Mouse (Mus musculus) hindbrain, embryonic 12.5 days (tissue): ENCODE results near the gene Xrcc1. TPM values are rescaled to one million over a fixed set of nuclear protein-coding genes. Genes with fewer than 3 reads are reported as not detected.

Source experiments
- ATAC-seq: fragments of 200-750 bp; cut with Nextera tagmentation; 2 replicates; pipeline ENCODE4 v1.8.0; 2017; ENCODE audit warnings: moderate TSS enrichment; ENCODE audit not compliant: low FRiP score
- H3K27ac ChIP-seq: fragments of 300-500 bp; sonication (generic); 2 replicates; pipeline ENCODE4 v1.5.1; 2016; ENCODE audit warnings: mild to moderate bottlenecking
- H3K27me3 ChIP-seq: fragments of 300-500 bp; sonication (generic); 2 replicates; pipeline ENCODE4 v1.6.1; 2016; ENCODE audit warnings: mild to moderate bottlenecking
- H3K36me3 ChIP-seq: fragments of 300-500 bp; sonication (generic); 2 replicates; pipeline ENCODE4 v1.6.1; 2016; ENCODE audit warnings: mild to moderate bottlenecking
- H3K4me1 ChIP-seq: fragments of 300-500 bp; sonication (generic); 2 replicates; pipeline ENCODE4 v1.6.1; 2016
- H3K4me2 ChIP-seq: fragments of 300-500 bp; sonication (generic); replicated peaks from 2 replicates; pipeline ENCODE4 v1.6.1; 2016; ENCODE audit warnings: mild to moderate bottlenecking
- H3K4me3 ChIP-seq: fragments of 300-500 bp; sonication (generic); 2 replicates; pipeline ENCODE4 v1.5.1; 2016; ENCODE audit warnings: mild to moderate bottlenecking
- H3K9ac ChIP-seq: fragments of 300-500 bp; sonication (generic); 2 replicates; pipeline ENCODE4 v1.6.1; 2016; ENCODE audit warnings: mild to moderate bottlenecking, moderate library complexity
- H3K9me3 ChIP-seq: fragments of 300-500 bp; sonication (generic); replicated peaks from 2 replicates; pipeline ENCODE4 v1.6.1; 2016; ENCODE audit warnings: mild to moderate bottlenecking
- WGBS: fragments of 180-500 bp; shearing (Covaris S2); methylation state at CpG from one replicate; pipeline ENCODE4 v1.1.7; 2016; 5-methylcytosine and 5-hydroxymethylcytosine counted together
- polyA plus RNA-seq: library from polyadenylated mRNA; unstranded; fragments of >200 nt; fragmentation: Nextera tagmentation; extraction: Ambion mirVana; gene quantifications from 2 replicates; pipeline ENCODE4 v1.2.1, GENCODE M21; 2016

Xrcc1 gene
- polyA plus RNA-seq, 1 experiment from 2014 or later: 87.9 TPM

DNA sequence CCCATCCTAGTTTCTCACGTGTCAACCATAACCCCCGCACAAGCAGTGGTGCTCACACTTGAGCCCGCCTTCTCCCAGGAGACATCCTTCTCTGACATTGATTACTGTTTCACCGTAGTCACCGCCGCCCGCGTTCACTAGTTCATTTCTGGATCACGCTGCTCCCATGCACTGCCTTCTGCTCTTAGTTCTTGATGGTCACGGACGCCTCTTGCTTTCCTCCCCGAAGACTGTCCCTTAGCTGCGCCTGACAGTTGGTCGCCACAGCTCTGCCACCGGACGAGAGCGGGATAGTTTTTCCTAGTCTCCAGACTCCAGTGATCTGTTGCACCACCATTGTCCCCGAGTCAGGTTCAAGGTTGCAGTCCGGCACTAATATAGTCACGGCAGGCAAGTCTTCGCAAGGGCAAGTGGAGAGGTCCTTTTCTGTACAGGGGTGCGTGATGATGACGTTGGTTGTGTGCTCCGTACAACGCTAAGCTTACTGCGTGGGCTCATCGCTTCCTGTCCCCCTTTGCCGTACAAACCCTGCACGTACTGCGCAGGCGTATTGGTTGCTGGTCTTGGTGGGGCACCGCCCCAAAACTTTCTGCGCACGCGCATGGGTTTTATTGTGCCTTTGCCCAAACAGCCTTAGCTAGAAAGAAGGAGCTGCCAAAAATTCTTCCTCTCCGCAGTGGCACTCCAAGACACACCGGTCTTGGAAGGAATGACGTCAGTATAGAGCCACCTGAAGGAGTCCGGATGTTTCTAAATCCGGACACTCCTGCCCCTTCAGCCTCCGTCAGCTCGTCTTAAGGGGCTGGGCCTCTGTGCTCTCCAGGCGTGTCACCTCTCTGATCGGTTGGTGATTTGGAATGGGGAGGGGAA is 15.8 kb upstream of the Xrcc1 start, which contains the start of gene Irgq:
Gene Irgq (plus strand): TSS at position 628 of the 870 bp plus-strand sequence.
- Histone ChIP-seq H3K36me3 (peaks cover 24% of the 10 kb centered on the region), H3K27me3 (peaks cover 19% of the 10 kb centered on the region), H3K9me3 (no peaks in the 10 kb centered on the region), H3K4me1 (peaks cover 40% of the 10 kb centered on the region), H3K4me2 (peak within 1 kb of the TSS; percentile 91), H3K4me3 (peak within 1 kb of the TSS; percentile 71), H3K9ac (peak within 1 kb of the TSS; percentile 93), H3K27ac (peak within 1 kb of the TSS; percentile 88)
- under 1% methylated on average over 44 of the region's 44 CpGs for WGBS
- peak; percentile 93 for ATAC-seq

DNA sequence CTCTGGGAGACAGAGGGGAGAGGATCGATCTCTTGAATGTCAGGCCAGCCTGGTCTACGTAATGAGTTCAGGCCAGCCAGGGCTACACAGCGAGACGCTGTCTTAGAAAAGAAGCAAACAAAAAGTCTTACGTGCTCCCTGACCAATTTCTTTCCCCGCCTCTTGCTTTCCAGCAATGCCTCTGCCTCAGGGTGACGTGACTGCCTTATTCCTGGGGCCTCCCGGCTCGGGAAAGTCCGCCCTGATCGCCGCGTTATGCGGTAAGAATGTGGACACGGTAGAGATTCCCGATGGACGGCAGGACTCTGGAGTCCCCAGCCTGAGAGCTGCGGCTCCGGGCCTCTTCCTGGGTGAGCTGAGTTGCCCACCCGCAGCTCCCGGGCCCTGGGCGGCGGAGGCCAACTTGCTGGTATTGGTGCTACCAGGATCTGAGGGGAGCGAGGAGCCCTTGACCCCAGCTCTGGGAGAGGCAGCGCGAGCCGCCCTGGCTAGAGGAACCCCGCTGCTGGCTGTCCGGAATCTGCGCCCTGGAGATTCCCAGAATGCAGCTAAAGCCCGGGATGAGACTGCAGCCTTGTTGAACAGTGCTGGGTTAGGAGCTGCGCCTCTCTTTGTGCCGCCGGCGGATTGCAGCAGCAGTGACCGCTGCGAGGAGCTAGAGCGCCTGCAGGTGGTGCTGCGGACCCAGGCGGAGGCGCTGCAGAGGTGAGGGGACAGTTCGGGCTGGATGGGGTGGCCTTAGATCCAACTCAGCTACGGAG is 14.7 kb upstream of the Xrcc1 start:
- H3K27ac ChIP-seq: peak overlapping the region; percentile 88
- no peaks in the 10 kb centered on the region for H3K9me3 ChIP-seq
- H3K36me3 ChIP-seq: peaks cover 35% of the 10 kb centered on the region
- peak overlapping the region; percentile 93 for H3K9ac ChIP-seq
- H3K4me1 ChIP-seq: peaks cover 40% of the 10 kb centered on the region
- H3K4me2 ChIP-seq: peak overlapping the region; percentile 91
- peak; percentile 71 for ATAC-seq
- peaks cover 19% of the 10 kb centered on the region for H3K27me3 ChIP-seq
- H3K4me3 ChIP-seq: peak overlapping the region; percentile 71
- WGBS: under 1% methylated on average over 43 of the region's 43 CpGs

DNA sequence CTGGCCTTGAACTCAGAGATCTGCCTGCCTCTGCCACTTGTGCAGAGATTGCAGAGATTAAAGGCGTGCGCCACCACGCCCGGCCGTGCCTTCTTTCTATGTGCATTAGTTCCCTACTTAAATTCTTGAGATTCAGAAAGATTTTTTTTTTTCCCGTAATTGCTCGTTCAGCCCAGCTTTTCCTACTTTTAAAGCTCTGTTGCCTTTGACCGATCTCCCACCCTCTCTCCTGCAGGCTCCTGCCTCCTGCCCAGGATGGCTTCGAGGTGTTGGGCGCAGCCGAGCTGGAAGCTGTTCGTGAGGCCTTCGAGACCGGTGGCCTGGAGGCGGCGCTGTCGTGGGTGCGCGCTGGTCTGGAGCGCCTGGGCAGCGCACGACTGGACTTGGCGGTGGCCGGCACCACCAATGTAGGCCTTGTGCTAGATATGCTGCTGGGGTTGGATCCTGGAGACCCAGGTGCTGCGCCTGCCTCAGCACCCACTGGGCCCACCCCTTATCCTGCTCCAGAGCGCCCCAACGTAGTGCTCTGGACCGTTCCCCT is 13.0 kb upstream of the Xrcc1 start:
- Histone ChIP-seq H3K9me3 (no peaks in the 10 kb centered on the region), H3K4me1 (peaks cover 41% of the 10 kb centered on the region), H3K4me2 (0 out of 2 replicates have a peak overlapping the region, but pooled peaks have one; percentile 35), H3K36me3 (peaks cover 38% of the 10 kb centered on the region), H3K4me3 (peak overlapping the region; percentile 9; the same call in 1 of the 2 replicates), H3K27ac (no peak overlapping the region), H3K27me3 (peaks cover 19% of the 10 kb centered on the region), H3K9ac (peak overlapping the region; percentile 47; the same call in 1 of the 2 replicates)
- WGBS: 66% methylated on average over 28 of the region's 28 CpGs
- ATAC-seq: no peak

DNA sequence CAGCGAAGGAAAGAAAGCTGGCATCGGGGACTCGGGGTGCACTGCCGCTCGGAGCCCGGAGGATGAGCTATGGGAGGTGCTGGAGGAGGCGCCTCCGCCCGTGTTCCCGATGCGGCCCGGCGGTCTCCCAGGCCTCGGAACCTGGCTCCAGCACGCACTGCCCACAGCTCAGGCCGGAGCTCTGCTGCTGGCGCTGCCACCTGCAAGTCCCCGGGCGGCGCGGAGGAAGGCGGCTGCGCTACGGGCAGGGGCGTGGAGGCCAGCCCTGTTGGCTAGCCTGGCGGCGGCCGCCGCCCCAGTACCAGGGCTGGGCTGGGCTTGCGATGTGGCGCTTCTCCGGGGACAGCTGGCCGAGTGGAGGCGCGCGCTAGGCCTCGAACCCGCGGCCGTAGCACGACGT is 12.3 kb upstream of the Xrcc1 start:
- Histone ChIP-seq H3K36me3 (peaks cover 38% of the 10 kb centered on the region), H3K4me2 (peak overlapping the region; percentile 35), H3K27me3 (peaks cover 19% of the 10 kb centered on the region), H3K9ac (peak overlapping the region; percentile 47; the same call in 1 of the 2 replicates), H3K9me3 (peaks cover 2% of the 10 kb centered on the region; the same call in 1 of the 2 replicates), H3K4me3 (peak overlapping the region; percentile 9), H3K27ac (no peak overlapping the region), H3K4me1 (peaks cover 43% of the 10 kb centered on the region)
- WGBS: 20% methylated on average over 42 of the region's 42 CpGs
- no peak for ATAC-seq

DNA sequence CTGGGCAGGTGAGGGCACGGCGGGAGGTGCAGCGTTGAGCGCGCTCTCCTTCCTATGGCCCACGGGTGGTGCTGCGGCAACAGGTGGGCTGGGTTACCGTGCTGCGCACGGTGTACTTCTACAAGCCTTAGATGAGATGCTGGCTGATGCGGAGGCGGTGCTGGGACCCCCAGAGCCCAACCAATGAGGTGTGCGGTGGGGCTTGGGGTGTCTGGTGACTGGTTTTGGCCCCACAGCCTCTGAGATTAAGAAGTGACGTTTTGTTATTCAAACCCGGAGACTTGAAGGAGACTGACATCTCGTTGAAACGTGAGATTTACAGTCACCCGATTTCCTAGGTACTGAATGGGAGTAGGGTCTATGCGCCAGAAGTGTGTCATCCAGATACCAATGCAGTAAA is 11.8 kb upstream of the Xrcc1 start:
- Histone ChIP-seq H3K36me3 (peaks cover 38% of the 10 kb centered on the region), H3K9me3 (peaks cover 3% of the 10 kb centered on the region; the same call in 1 of the 2 replicates), H3K4me2 (peak overlapping the region; percentile 35), H3K27ac (no peak overlapping the region), H3K27me3 (peaks cover 19% of the 10 kb centered on the region), H3K4me1 (peaks cover 41% of the 10 kb centered on the region), H3K9ac (no peak overlapping the region), H3K4me3 (peak overlapping the region; percentile 9)
- no peak for ATAC-seq
- 31% methylated on average over 19 of the region's 19 CpGs for WGBS

DNA sequence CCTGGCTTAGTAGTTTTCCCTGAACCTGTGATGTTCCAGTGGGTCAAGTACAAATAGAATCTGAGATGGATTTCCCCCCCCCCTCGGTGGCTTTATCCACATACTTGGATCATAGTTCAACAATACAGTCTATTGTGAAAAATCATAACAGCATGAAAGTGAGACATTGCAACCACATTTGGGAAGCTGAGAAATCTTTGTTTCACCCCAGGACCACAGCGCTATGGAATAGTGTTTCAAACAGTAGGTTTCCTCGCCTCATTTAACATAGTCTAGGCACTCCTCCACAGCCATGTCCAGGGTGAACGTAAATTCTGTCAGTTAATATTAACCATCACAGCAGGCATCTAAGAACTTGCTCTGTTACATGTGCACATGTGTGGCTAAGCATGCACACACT is 9.0 kb upstream of the Xrcc1 start:
- Histone ChIP-seq H3K27ac (no peak overlapping the region), H3K9me3 (peaks cover 3% of the 10 kb centered on the region; the same call in 1 of the 2 replicates), H3K9ac (no peak overlapping the region), H3K27me3 (peaks cover 19% of the 10 kb centered on the region), H3K36me3 (peaks cover 38% of the 10 kb centered on the region), H3K4me1 (peaks cover 31% of the 10 kb centered on the region), H3K4me2 (no peak overlapping the region), H3K4me3 (no peak overlapping the region)
- 74% methylated on average over 4 of the region's 4 CpGs for WGBS
- ATAC-seq: no peak

DNA sequence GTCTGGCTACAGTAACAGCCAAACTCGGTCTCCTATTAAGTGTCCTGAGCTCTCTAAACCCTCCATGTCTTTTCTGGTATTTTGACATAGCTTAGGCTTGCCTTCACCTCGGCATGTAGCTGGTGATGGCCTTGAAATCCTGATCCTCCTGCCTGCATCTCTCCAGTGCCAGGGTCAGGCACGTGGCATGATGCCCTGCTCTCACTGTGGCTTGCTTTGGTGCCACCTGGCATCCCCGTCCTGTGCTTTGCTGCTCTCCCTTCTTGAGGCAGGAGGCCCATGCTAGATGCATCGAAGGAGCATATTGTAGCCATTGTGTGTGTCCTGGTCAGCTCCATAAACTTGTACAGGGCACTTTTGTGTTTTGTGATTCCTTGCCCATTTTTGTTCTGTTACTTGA is 8.5 kb upstream of the Xrcc1 start:
- Histone ChIP-seq H3K9ac (0 out of 2 replicates have a peak overlapping the region, but pooled peaks have one; percentile 9), H3K4me3 (no peak overlapping the region)
- ATAC-seq: no peak

DNA sequence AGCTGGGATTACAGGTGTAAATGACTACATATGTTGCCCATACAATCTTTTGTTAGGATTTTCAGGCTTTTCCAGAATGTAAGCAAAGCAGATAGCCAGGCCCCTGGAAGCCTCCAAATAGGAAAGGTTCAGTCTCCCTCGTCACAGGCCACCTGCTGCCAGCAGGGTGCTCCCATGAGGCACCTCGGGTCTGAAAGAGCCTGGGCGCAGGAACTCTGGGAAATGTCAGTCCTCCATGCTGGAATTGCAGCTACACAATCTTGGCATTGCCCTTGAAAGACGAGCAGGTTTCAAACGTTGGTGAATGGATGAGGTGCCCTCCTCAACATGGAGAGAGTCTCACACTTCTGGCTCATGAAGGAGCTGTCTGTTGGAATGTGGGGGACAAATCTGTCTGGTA is 7.9 kb upstream of the Xrcc1 start:
- no peak overlapping the region for H3K9ac ChIP-seq
- no peak overlapping the region for H3K27ac ChIP-seq
- WGBS: 48% methylated on average over 5 of the region's 5 CpGs
- peaks cover 22% of the 10 kb centered on the region for H3K4me1 ChIP-seq
- peaks cover 35% of the 10 kb centered on the region for H3K36me3 ChIP-seq
- peaks cover 12% of the 10 kb centered on the region for H3K27me3 ChIP-seq
- no peak overlapping the region for H3K4me2 ChIP-seq
- H3K4me3 ChIP-seq: no peak overlapping the region
- no peak for ATAC-seq
- peaks cover 3% of the 10 kb centered on the region; the same call in 1 of the 2 replicates for H3K9me3 ChIP-seq

More for the DNA sequence above, 8.5 kb upstream of the Xrcc1 start:
- peaks cover 38% of the 10 kb centered on the region for H3K36me3 ChIP-seq
- peaks cover 15% of the 10 kb centered on the region for H3K27me3 ChIP-seq
- WGBS: 75% methylated on average over 5 of the region's 5 CpGs
- H3K4me1 ChIP-seq: peaks cover 26% of the 10 kb centered on the region
- no peak overlapping the region for H3K4me2 ChIP-seq
- peaks cover 3% of the 10 kb centered on the region; the same call in 1 of the 2 replicates for H3K9me3 ChIP-seq
- no peak overlapping the region for H3K27ac ChIP-seq

DNA sequence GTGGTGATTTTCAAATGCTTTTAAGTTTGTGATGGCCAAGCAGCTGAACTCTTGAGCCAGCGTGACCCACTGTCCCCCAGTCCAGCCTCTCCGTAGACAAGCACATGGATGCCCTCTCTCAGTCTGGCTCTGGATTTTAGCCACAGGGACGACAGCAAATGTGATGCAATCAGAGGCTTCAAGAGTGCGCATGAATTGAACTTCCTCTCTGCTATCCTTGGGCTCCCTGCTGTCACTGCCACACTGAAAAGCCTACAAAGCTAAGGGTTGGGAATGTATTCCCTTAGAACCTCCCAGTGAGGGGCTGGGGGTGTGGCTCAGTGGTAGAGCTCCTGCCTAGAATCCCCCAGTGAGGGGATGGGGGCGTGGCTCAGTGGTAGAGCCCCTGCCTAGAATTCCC is 7.4 kb upstream of the Xrcc1 start:
- Histone ChIP-seq H3K9ac (no peak overlapping the region), H3K4me2 (no peak overlapping the region), H3K9me3 (peaks cover 3% of the 10 kb centered on the region; the same call in 1 of the 2 replicates), H3K4me1 (peaks cover 17% of the 10 kb centered on the region), H3K27ac (no peak overlapping the region), H3K36me3 (peaks cover 30% of the 10 kb centered on the region), H3K4me3 (no peak overlapping the region), H3K27me3 (peaks cover 7% of the 10 kb centered on the region)
- WGBS: 77% methylated on average over 5 of the region's 5 CpGs
- no peak for ATAC-seq

DNA sequence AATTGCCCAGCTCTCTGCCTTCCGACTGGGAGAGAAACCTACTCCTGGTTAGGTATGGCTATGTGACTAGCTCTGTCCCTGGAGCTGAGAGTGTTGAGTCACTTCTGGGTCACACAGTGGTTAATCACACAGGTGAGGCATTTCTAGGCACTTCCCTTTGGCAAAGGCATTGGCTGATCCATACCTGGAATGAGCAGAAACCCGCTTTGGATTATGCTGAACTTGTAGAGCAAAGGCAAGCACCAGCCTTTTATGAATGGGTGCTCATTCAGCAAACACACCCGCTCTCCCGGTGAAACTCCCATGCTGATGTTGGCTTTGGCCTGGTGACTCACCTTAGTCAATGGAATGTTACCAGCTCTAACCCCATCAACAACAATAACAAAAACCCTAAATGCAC is 6.4 kb upstream of the Xrcc1 start:
- peaks cover 20% of the 10 kb centered on the region for H3K36me3 ChIP-seq
- no peak overlapping the region for H3K27ac ChIP-seq
- no peak overlapping the region for H3K4me2 ChIP-seq
- no peak overlapping the region for H3K4me3 ChIP-seq
- no peak for ATAC-seq
- H3K9me3 ChIP-seq: peaks cover 3% of the 10 kb centered on the region; the same call in 1 of the 2 replicates
- H3K4me1 ChIP-seq: peaks cover 7% of the 10 kb centered on the region
- WGBS: 96% methylated on average over 4 of the region's 4 CpGs
- no peaks in the 10 kb centered on the region for H3K27me3 ChIP-seq
- H3K9ac ChIP-seq: no peak overlapping the region

DNA sequence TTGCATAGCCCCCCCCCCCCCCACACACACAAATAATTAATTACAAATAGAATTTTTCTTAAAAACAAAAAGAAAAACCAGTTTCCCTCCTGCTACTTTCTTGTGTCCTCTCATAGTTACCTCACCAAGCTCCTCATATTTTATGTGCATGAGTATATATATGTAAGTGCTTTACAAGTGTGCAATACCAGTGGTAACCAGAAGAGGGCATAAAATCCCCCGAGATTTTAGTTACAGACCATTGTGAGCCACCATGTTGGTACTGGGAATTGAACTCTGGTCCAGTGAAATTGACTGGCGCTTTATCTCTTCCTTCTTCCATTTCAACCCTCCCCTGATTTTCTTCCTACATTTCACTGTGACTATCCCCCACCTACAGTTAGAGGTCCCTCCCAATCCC is 1.6 kb upstream of the Xrcc1 start:
- no peak for ATAC-seq
- no peak overlapping the region for H3K27ac ChIP-seq
- H3K9me3 ChIP-seq: no peaks in the 10 kb centered on the region; the same call in 1 of the 2 replicates
- H3K4me2 ChIP-seq: no peak overlapping the region
- H3K36me3 ChIP-seq: peaks cover 12% of the 10 kb centered on the region
- H3K4me3 ChIP-seq: no peak overlapping the region
- no peaks in the 10 kb centered on the region for H3K27me3 ChIP-seq
- peaks cover 15% of the 10 kb centered on the region for H3K4me1 ChIP-seq
- 82% methylated on average over 2 of the region's 2 CpGs for WGBS
- no peak overlapping the region for H3K9ac ChIP-seq
